Mouse (Mus musculus) forebrain, embryonic 15.5 days (tissue): ENCODE results near the gene Wipf3. TPM values are rescaled to one million over a fixed set of nuclear protein-coding genes. Genes with fewer than 3 reads are reported as not detected.

Experiments used
- ATAC-seq: fragments of 200-750 bp; cut with Nextera tagmentation; replicated peaks from 2 replicates; pipeline ENCODE4 v1.8.0; 2017; ENCODE audit warnings: mild to moderate bottlenecking, moderate TSS enrichment, moderate library complexity
- H3K27ac ChIP-seq: fragments of 300-500 bp; sonication (generic); replicated peaks from 2 replicates; pipeline ENCODE4 v1.5.1; 2015; ENCODE audit warnings: mild to moderate bottlenecking, inconsistent platforms
- H3K27me3 ChIP-seq: fragments of 300-500 bp; sonication (generic); 2 replicates; pipeline ENCODE4 v1.6.1; 2015; ENCODE audit warnings: inconsistent platforms
- H3K36me3 ChIP-seq: fragments of 300-500 bp; sonication (generic); 2 replicates; pipeline ENCODE4 v1.6.1; 2015; ENCODE audit warnings: mild to moderate bottlenecking, inconsistent platforms
- H3K4me1 ChIP-seq: fragments of 300-500 bp; sonication (generic); 2 replicates; pipeline ENCODE4 v1.6.1; 2015; ENCODE audit warnings: inconsistent platforms
- H3K4me2 ChIP-seq: fragments of 300-500 bp; sonication (generic); replicated peaks from 2 replicates; pipeline ENCODE4 v1.6.1; 2015; ENCODE audit warnings: mild to moderate bottlenecking, inconsistent platforms
- H3K4me3 ChIP-seq: fragments of 300-500 bp; sonication (generic); 2 replicates; pipeline ENCODE4 v1.5.1; 2015; ENCODE audit warnings: mild to moderate bottlenecking, inconsistent platforms
- H3K9ac ChIP-seq: fragments of 300-500 bp; sonication (generic); replicated peaks from 2 replicates; pipeline ENCODE4 v1.6.1; 2015; ENCODE audit warnings: mild to moderate bottlenecking, inconsistent platforms
- H3K9me3 ChIP-seq: fragments of 300-500 bp; sonication (generic); 2 replicates; pipeline ENCODE4 v1.6.1; 2016; ENCODE audit warnings: inconsistent platforms
- WGBS: fragments of 180-500 bp; shearing (Covaris S2); methylation state at CpG from one replicate; pipeline ENCODE4 v1.1.7; 2015; ENCODE audit warnings: mixed read lengths; 5-methylcytosine and 5-hydroxymethylcytosine counted together
- polyA plus RNA-seq: library from polyadenylated mRNA; unstranded; fragments of >200 nt; fragmentation: Nextera tagmentation; extraction: Ambion mirVana; gene quantifications from 2 replicates; pipeline ENCODE4 v1.2.1, GENCODE M21; 2015

Gene Wipf3
- polyA plus RNA-seq, 1 experiment from 2014 or later: 3.6 TPM

- H3K4me1 ChIP-seq: peaks cover 52% of the 10 kb centered on the region
- H3K9ac ChIP-seq: no peak overlapping the region
- no peak overlapping the region for H3K27ac ChIP-seq
- ATAC-seq: no peak
- 33% methylated on average over 2 of the region's 2 CpGs for WGBS
- H3K27me3 ChIP-seq: no peaks in the 10 kb centered on the region
- H3K9me3 ChIP-seq: no peaks in the 10 kb centered on the region
- H3K4me2 ChIP-seq: no peak overlapping the region
- H3K4me3 ChIP-seq: no peak overlapping the region
- H3K36me3 ChIP-seq: no peaks in the 10 kb centered on the region
Measured at GRCm38 (mm10) chr6:54434171-54434570, 4.8 kb downstream of the Wipf3 start.

DNA sequence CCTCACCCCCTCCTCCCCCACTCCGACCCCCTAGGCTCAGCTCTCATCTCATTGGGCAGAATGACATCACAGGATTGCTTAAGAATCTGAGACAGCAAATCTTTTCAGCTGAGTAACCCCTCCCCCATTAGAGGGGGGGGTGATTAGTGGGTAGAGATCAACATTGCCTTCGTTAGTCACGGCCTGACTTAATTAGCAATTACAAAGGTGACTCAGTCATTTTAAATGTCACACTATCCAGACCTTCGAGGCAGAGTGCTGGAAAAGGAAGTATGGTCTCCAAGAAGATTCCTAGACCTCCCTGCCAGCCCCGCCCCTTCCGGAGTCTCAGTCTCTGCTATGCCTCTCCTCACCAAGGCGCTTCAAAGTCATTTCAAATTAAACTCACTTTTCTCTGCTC lies 6.3 kb downstream of the Wipf3 start:
- Histone ChIP-seq H3K27ac (no peak overlapping the region), H3K27me3 (no peaks in the 10 kb centered on the region), H3K36me3 (no peaks in the 10 kb centered on the region), H3K4me1 (peaks cover 43% of the 10 kb centered on the region), H3K4me2 (no peak overlapping the region), H3K9ac (no peak overlapping the region), H3K9me3 (no peaks in the 10 kb centered on the region), H3K4me3 (no peak overlapping the region)
- 0 out of 2 replicates have a peak, but pooled peaks have one; percentile 11 for ATAC-seq
- 21% methylated on average over 7 of the region's 7 CpGs for WGBS

DNA sequence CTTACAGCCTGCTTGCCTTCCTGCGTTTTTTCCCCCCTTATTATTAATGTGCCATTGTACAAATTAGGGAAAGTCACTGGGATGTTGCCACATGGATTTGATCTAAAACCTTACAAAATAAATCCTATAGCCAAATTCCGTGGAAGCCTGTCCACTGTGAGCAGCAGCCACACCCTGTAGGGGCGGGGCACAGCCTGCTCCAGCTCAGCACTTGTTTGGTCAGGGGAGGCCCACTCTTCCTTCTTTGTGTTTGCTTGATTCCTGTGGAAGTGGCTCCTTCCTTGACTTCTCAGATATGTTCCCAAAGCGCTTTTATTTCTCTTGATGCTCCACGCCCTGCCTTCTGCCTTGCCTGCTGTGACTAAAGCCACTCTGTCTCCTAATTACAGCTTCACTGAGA lies 6.9 kb downstream of the Wipf3 start:
- Histone ChIP-seq H3K27me3 (no peaks in the 10 kb centered on the region), H3K36me3 (no peaks in the 10 kb centered on the region), H3K9ac (no peak overlapping the region), H3K27ac (no peak overlapping the region), H3K9me3 (no peaks in the 10 kb centered on the region), H3K4me3 (no peak overlapping the region), H3K4me2 (no peak overlapping the region), H3K4me1 (peaks cover 37% of the 10 kb centered on the region)
- ATAC-seq: no peak
- WGBS: 77% methylated on average over 5 of the region's 5 CpGs

- 84% methylated on average over 4 of the region's 4 CpGs for WGBS
- H3K9ac ChIP-seq: no peak overlapping the region
- H3K27ac ChIP-seq: no peak overlapping the region
- H3K4me3 ChIP-seq: no peak overlapping the region
- no peaks in the 10 kb centered on the region for H3K36me3 ChIP-seq
- no peak for ATAC-seq
- no peaks in the 10 kb centered on the region for H3K27me3 ChIP-seq
- no peak overlapping the region for H3K4me2 ChIP-seq
- H3K9me3 ChIP-seq: no peaks in the 10 kb centered on the region
- H3K4me1 ChIP-seq: peaks cover 18% of the 10 kb centered on the region
Measured at GRCm38 (mm10) chr6:54438510-54438909, 9.1 kb downstream of the Wipf3 start.

GRCm38 (mm10) chr6:54440658-54441057 lies 11.3 kb downstream of the Wipf3 start:
- Histone ChIP-seq H3K4me1 (peaks cover 7% of the 10 kb centered on the region), H3K4me3 (no peak overlapping the region), H3K27me3 (no peaks in the 10 kb centered on the region), H3K9ac (no peak overlapping the region), H3K4me2 (no peak overlapping the region), H3K27ac (no peak overlapping the region), H3K36me3 (no peaks in the 10 kb centered on the region), H3K9me3 (no peaks in the 10 kb centered on the region)
- WGBS: 96% methylated on average over 6 of the region's 6 CpGs
- no peak for ATAC-seq

GRCm38 (mm10) chr6:54443657-54444056 lies 14.3 kb downstream of the Wipf3 start:
- no peak overlapping the region for H3K4me2 ChIP-seq
- peaks cover 7% of the 10 kb centered on the region; the same call in 1 of the 2 replicates for H3K4me1 ChIP-seq
- no peak for ATAC-seq
- no peak overlapping the region for H3K9ac ChIP-seq
- H3K4me3 ChIP-seq: no peak overlapping the region
- H3K36me3 ChIP-seq: no peaks in the 10 kb centered on the region
- no peak overlapping the region for H3K27ac ChIP-seq
- no peaks in the 10 kb centered on the region for H3K9me3 ChIP-seq
- 88% methylated on average over 4 of the region's 4 CpGs for WGBS
- no peaks in the 10 kb centered on the region for H3K27me3 ChIP-seq

DNA sequence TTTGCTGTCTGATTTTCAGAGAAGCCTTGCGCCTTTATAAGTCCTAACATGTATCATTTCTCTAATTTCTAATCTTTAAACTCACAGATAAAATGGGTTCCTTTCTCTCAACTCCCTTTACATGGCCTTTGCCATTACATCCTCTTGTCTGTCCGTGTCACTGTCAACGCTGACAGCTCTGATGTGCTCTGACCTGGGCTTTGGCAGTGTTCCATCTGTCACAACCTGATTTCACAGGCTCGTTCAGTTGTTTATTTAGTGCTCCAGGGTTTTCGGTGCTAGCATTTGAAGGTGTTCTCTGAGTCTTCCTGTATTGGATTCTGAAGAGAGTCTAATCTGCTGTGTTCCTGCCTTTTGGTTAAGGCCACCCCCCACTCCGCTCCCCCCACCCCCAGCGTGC lies 14.7 kb downstream of the Wipf3 start:
- Histone ChIP-seq H3K36me3 (no peaks in the 10 kb centered on the region), H3K9me3 (no peaks in the 10 kb centered on the region), H3K4me2 (no peak overlapping the region), H3K4me3 (no peak overlapping the region), H3K27ac (no peak overlapping the region), H3K27me3 (no peaks in the 10 kb centered on the region), H3K4me1 (peaks cover 7% of the 10 kb centered on the region; the same call in 1 of the 2 replicates), H3K9ac (no peak overlapping the region)
- ATAC-seq: no peak
- 62% methylated on average over 7 of the region's 7 CpGs for WGBS

DNA sequence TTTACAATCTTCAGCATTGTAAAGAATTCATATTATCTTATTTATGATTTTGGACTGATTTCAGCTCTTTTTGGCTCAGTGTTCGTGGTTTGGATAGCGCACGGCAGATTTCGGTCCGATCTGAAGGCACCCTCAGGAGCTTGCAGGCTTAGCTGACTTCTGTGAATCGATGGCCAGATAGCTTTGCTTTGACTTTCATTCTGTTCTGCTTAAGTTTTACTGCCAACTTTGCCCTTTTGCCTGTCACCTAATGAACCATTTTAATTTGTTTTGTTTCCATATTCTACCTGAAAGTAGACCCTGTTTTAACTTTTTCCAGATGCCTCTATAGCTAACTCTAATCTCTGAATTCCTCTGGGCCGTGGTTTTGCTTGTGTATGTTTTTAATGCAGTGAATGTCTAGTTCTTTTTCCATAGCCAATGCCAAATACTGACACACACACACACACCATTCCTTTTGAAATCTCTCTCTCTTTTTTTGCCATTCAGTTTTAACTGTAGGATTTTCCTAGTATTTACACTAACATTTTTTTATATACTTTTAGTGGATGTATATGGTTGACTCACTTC lies 15.9 kb downstream of the Wipf3 start:
- Histone ChIP-seq H3K4me3 (no peak overlapping the region), H3K36me3 (no peaks in the 10 kb centered on the region), H3K4me2 (no peak overlapping the region), H3K27ac (no peak overlapping the region), H3K4me1 (peaks cover 7% of the 10 kb centered on the region; the same call in 1 of the 2 replicates), H3K9me3 (no peaks in the 10 kb centered on the region), H3K27me3 (no peaks in the 10 kb centered on the region), H3K9ac (no peak overlapping the region)
- ATAC-seq: no peak
- WGBS: 82% methylated on average over 7 of the region's 7 CpGs

DNA sequence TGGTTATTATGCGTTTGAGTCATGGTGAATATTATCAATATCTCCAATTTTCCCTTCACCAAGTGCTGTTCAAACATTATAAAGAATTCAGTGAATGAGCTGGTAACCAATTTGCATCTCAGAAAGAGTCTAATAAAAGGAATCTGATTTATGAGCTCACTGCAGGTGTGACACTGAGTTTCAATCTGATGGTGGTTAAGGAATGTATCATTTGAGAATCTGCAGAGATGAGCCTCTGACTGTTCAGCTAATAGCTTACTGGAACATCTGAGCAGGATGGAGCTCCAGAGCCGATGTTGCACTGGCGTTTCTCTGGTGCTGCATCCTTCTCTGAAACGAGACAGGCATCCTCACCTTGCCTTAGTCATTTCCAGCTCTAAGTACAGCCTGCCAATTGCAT lies 17.9 kb downstream of the Wipf3 start:
- H3K4me1 ChIP-seq: peaks cover 7% of the 10 kb centered on the region; the same call in 1 of the 2 replicates
- no peak overlapping the region for H3K9ac ChIP-seq
- no peaks in the 10 kb centered on the region for H3K27me3 ChIP-seq
- no peak for ATAC-seq
- H3K27ac ChIP-seq: peak overlapping the region; percentile 28; the same call in 1 of the 2 replicates
- H3K4me3 ChIP-seq: no peak overlapping the region
- WGBS: 73% methylated on average over 4 of the region's 4 CpGs
- H3K4me2 ChIP-seq: no peak overlapping the region
- H3K36me3 ChIP-seq: no peaks in the 10 kb centered on the region
- no peaks in the 10 kb centered on the region for H3K9me3 ChIP-seq

DNA sequence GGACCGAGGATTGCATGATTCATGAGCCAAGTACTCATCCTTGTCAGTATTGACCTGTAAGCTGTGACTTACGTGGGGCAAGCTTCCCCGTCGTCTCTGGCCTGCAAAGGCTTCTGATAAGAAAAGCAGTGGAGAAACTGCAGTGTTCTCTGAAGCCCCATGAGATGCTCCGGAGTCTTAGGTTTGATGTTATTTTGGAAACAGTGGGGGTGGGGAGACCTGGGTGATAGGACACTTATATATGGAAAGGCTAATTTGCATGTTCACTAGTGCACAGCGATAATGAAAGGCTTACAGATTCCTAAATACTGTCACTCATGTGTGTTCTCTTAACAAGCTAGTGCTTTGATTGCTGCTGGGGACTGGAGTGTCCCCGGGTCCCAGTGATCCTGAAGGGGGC lies 30.3 kb downstream of the Wipf3 start:
- Histone ChIP-seq H3K36me3 (no peaks in the 10 kb centered on the region), H3K4me2 (no peak overlapping the region), H3K27ac (no peak overlapping the region), H3K9ac (no peak overlapping the region), H3K4me1 (peaks cover 34% of the 10 kb centered on the region), H3K27me3 (peaks cover 7% of the 10 kb centered on the region; the same call in 1 of the 2 replicates), H3K9me3 (no peaks in the 10 kb centered on the region), H3K4me3 (no peak overlapping the region)
- no peak for ATAC-seq
- WGBS: 38% methylated on average over 7 of the region's 7 CpGs

GRCm38 (mm10) chr6:54460172-54460914 lies 30.9 kb downstream of the Wipf3 start:
- H3K27me3 ChIP-seq: peaks cover 7% of the 10 kb centered on the region; the same call in 1 of the 2 replicates
- WGBS: 65% methylated on average over 6 of the region's 6 CpGs
- H3K4me2 ChIP-seq: no peak overlapping the region
- H3K36me3 ChIP-seq: no peaks in the 10 kb centered on the region
- peaks cover 34% of the 10 kb centered on the region for H3K4me1 ChIP-seq
- H3K9me3 ChIP-seq: no peaks in the 10 kb centered on the region
- H3K27ac ChIP-seq: no peak overlapping the region
- H3K4me3 ChIP-seq: no peak overlapping the region
- H3K9ac ChIP-seq: no peak overlapping the region
- ATAC-seq: no peak

- Histone ChIP-seq H3K9me3 (no peaks in the 10 kb centered on the region), H3K4me3 (no peak overlapping the region), H3K27ac (no peak overlapping the region), H3K9ac (no peak overlapping the region), H3K36me3 (no peaks in the 10 kb centered on the region), H3K4me1 (peaks cover 34% of the 10 kb centered on the region), H3K4me2 (no peak overlapping the region), H3K27me3 (peaks cover 7% of the 10 kb centered on the region; the same call in 1 of the 2 replicates)
- ATAC-seq: peak; percentile 46; the same call in 1 of the 2 replicates
- 51% methylated on average over 13 of the region's 13 CpGs for WGBS
Measured at GRCm38 (mm10) chr6:54460915-54461671, 31.7 kb downstream of the Wipf3 start.
